Mouse (Mus musculus): ENCODE results near the gene Taok1. TPM values are rescaled to one million over a fixed set of nuclear protein-coding genes. Genes with fewer than 3 reads are reported as not detected.
A peak's percentile ranks its signal among the peaks of the same experiment; 100 is the strongest.
"Not testable (repeated sequence)": the region's sequence is repeated elsewhere in the genome, so short reads cannot be mapped to it uniquely, and the experiment has no call there.

The Taok1 gene
- total RNA-seq, 2 experiments from 2014 or later = 51.8 to 58.4 TPM

- intact Hi-C loops (cut with DNase I) = no loop called here
- DNase-seq (ENCODE audit: low spot score) = no peak
These were observed 10.3 kb downstream of the Taok1 start for GRCm38 (mm10) chr11:77597266-77597665.

DNA sequence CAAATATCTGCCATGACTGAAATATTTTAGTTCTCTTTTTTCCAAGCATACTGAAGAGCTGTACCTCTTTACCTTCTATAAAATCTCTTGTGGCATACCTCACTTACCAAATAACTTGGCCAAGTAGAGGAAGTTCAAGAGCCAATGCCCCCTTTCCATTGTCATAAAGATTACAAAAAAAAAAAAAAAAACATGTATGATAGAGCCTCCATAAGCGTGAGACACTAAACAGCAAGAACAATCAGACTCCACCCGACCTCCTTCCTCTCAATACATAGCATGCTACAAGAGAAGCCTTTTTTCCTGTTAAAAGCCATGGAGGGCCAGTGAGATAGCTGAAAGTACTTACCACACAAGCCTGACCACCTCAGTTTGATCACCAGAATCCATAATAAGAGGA lies 16.2 kb downstream of the Taok1 start:
- DNase-seq (ENCODE audit: low spot score) = no peak
- intact Hi-C loops (cut with DNase I) = no loop called here

- DNase-seq (ENCODE audit: low spot score) = no peak
- intact Hi-C loops (cut with DNase I) = no loop called here
These were observed 16.8 kb downstream of the Taok1 start for GRCm38 (mm10) chr11:77590801-77591200.

GRCm38 (mm10) chr11:77585201-77585600 lies 22.4 kb downstream of the Taok1 start:
- DNase-seq (ENCODE audit: low spot score) = no peak
- intact Hi-C loops (cut with DNase I) = no loop called here

- intact Hi-C loops (cut with DNase I) = no loop called here
- DNase-seq (ENCODE audit: low spot score) = no peak
These were observed 62.4 kb downstream of the Taok1 start for GRCm38 (mm10) chr11:77545261-77545660.

GRCm38 (mm10) chr11:77532202-77532846 lies 75.3 kb downstream of the Taok1 start:
- no peak for DNase-seq (ENCODE audit: low spot score)
- intact Hi-C loops (cut with DNase I) = no loop called here

- DNase-seq (ENCODE audit: low spot score) = no peak
These were observed 76.8 kb downstream of the Taok1 start for GRCm38 (mm10) chr11:77530862-77531261.

DNA sequence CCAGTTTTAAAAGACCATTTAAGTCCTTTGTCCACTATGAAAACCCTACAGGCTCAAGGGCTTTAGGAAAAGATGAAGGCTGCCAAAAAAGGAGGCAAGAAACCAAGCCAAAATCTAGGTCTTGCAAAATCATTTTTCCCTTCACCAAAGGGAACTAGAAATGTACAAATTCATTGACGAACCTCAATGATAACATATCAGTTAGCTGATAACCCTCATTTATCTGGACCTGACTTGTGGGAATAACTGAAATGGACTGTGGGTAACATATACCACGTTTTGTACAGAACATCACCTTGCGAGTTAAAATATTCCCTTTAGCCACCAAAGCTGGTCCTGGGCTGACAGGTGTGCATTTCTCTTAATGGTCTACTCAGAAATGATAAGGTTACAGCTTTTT lies 78.0 kb downstream of the Taok1 start:
- intact Hi-C loops (cut with DNase I) = no loop called here
- no peak for DNase-seq (ENCODE audit: low spot score)

More at GRCm38 (mm10) chr11:77530862-77531261, 76.8 kb downstream of the Taok1 start:
- intact Hi-C loops (cut with DNase I) = no loop called here

DNA sequence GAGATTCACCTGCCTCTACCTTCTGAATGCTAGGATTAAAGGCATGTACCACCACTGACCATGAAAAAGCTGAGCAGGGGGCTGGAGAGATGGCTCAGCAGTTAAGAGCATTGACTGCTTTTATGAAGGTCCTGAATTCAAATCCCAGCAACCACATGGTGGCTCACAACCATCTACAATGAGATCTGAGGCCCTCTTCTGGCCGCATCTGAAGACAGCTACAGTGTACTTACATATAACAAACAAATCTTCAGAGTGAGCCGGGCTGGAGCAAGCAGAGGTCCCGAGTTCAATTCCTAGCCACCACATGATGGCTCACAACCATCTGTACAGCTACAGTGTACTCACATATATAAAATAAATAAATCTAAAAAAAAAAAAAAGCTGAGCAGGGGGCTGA lies 79.2 kb downstream of the Taok1 start:
- intact Hi-C loops (cut with DNase I); DNase-seq (ENCODE audit: low spot score): not testable (repeated sequence)

DNA sequence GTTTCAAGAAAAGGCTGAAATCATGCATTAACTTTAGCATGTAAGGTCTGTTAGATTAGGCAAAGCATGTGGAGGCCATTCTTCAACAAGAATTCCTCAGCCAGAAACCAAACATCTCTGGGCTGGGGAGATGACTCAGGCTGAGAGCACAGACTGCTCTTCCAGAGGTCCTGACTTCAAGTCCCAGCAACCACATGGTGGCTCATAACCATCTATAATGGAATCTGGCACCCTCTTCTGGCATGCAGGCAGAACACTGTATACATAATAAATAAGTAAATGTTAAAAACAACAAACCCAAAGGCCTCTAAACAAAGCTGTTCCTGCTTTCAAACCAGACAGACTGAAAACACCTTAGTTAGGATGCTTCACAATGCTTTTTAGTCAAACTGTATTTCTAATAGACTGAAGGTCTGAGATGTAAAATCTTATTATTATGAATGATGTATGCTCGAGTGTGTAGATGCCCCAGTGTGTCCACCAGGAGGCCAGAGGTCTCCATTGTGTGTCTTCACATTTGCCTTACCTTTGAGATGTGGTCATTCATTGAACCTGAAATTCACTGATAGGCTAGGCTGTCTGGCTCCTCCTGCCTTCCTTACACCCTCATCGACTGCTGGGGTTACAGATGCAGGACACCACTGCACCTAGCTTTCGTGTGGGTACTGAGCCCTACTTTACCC lies 81.7 kb downstream of the Taok1 start:
- intact Hi-C loops (cut with DNase I) = no loop called here
- no peak for DNase-seq (ENCODE audit: low spot score)

- DNase-seq (ENCODE audit: low spot score) = peak; percentile 6
- intact Hi-C loops (cut with DNase I) = no loop called here
These were observed 86.8 kb downstream of the Taok1 start for GRCm38 (mm10) chr11:77520601-77521529.

DNA sequence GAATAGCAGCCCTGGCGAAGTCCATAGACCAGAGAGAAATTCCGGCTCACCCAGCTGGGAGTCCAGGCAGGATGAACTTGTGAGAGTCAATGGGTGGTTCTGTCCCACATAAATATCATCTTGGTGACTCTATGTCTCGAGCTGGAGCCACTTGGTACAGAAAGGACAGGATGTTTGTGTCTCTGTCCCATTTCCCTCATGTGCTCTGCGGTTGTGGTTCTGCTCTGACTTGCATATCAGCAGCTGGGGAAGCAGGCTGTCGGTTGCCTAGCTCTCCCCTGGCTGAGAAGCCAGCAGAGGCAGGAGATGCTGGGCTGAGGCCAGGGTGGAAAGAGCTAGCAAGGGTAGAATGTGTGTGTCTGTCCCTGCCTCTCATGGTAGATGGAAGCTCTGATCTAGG lies 88.6 kb downstream of the Taok1 start, which contains the start of gene Gm10392:
Gm10392 (minus strand) TSS at position 156 of the 400 bp plus-strand sequence.
- intact Hi-C loops (cut with DNase I) = loop anchor here (10.0 kb wide), 1 partner anchor 86 kb away; the partner anchor contains the start of gene Taok1
- peak; percentile 21 for DNase-seq (ENCODE audit: low spot score)

DNA sequence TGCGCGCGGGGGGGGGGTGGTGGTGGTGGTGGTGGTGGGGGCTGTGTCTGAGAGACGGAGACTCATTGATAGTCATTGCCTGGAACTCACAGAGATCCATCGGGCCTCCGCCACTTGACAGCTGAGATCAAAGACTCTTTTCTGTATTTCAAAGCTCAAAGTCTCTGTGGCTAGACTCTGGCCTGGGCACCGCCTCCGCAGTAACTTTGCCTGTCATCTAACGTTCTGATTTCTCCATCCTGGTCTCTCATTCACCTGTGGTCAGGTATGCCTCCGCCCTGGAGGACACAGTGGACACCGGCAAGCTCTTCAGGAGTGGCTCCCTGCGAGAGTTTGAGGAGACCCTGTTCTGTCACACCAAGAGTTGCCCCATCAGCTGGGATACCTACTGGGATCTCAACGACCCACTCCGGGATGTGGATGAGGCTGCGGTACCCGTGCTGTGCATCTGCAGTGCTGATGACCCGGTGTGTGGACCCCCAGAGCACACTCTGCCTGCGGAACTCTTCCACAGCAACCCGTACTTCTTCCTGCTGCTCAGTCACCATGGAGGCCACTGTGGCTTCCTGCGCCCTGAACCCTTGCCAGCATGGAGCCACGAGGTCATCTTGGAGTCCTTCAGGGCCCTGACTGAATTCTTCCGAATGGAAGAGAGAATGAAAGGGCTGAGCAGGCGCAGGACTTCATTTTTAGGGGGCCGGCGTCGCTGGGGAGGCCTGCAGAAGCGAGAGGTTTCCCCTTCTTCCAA lies 89.4 kb downstream of the Taok1 start:
- DNase-seq (ENCODE audit: low spot score) = no peak
- intact Hi-C loops (cut with DNase I) = loop anchor here (10.0 kb wide), 1 partner anchor 87 kb away; the partner anchor contains the start of gene Taok1

- intact Hi-C loops (cut with DNase I) = loop anchor here (10.0 kb wide), 1 partner anchor 88 kb away; the partner anchor contains the start of gene Taok1
- DNase-seq (ENCODE audit: low spot score) = no peak
These were observed 90.8 kb downstream of the Taok1 start for GRCm38 (mm10) chr11:77516553-77517425.

DNA sequence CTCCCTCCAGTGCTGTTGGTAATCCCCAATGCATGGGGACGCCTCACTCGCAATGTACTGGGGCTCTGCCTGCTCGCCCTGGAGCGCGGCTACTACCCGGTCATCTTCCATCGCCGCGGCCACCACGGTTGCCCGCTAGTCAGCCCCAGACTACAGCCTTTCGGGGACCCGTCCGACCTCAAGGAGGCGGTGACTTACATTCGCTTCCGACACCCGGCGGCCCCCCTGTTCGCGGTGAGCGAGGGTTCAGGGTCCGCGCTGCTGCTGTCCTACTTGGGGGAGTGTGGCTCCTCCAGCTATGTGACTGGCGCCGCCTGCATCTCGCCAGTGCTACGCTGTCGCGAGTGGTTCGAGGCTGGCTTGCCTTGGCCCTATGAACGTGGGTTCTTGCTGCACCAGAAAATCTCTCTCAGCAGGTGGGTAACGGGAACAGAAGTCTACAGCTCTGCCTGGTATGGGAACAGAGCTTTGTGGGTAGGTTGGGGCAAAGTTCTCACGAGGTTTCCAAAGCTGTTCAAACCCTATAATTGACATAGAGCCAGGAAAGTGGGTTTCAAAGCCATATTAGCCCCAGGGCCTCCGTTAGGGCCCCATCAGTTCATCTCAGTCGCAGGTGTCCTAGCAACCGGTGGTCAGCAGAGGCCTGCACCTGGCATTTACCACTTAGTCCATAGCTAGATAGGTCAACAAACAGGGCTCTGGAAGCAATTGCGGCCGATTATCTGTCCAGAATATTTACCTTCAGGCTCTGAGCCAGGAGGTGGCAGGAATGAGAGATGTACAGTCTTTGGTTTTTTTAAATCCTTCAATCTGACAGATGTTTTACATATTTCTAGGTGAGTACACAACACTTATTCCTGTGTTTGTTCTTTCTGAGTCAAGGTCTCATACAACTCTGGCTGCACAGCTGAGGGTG lies 91.7 kb downstream of the Taok1 start, which contains the start of gene Trp53i13:
Trp53i13 (minus strand) TSS at position 344 of the 916 bp plus-strand sequence.
- peak; percentile 9 for DNase-seq (ENCODE audit: low spot score)
- intact Hi-C loops (cut with DNase I) = loop anchor here (10.0 kb wide), 1 partner anchor 89 kb away; the partner anchor contains the start of gene Taok1

- intact Hi-C loops (cut with DNase I) = loop anchor here (10.0 kb wide), 1 partner anchor 90 kb away; the partner anchor contains the start of gene Taok1
- peak; percentile 80 for DNase-seq (ENCODE audit: low spot score)
These were observed 92.6 kb downstream of the Taok1 start, which contains the start of gene Abhd15 for GRCm38 (mm10) chr11:77514832-77515636. Abhd15 (plus strand) TSS chr11:77515121.

Data from heart, postnatal 25 days (tissue).